Mouse (Mus musculus) liver, postnatal 0 days (tissue): Measurements from ENCODE around the gene Hist1h3a. TPM values are rescaled to one million over a fixed set of nuclear protein-coding genes. Genes with fewer than 3 reads are reported as not detected.
"Not testable (repeated sequence)": the region's sequence is repeated elsewhere in the genome, so short reads cannot be mapped to it uniquely, and the experiment has no call there.

ENCODE experiments used
- ATAC-seq: fragments of 200-750 bp; cut with Nextera tagmentation; 2 replicates; pipeline ENCODE4 v1.8.0; 2017; ENCODE audit warnings: mild to moderate bottlenecking, moderate library complexity
- DNase-seq: peaks from one replicate; pipeline ENCODE4 v3.0.0-alpha.2; 2016
- H3K27ac ChIP-seq: fragments of 300-500 bp; sonication (generic); 2 replicates; pipeline ENCODE4 v1.5.1; 2014; ENCODE audit warnings: antibody characterized with exemption, moderate library complexity, mild to moderate bottlenecking, low read depth
- H3K27me3 ChIP-seq: fragments of 300-500 bp; sonication (generic); 2 replicates; pipeline ENCODE4 v1.6.1; 2014; ENCODE audit warnings: low read length, control low read depth, mixed read lengths; ENCODE audit not compliant: insufficient read depth
- H3K36me3 ChIP-seq: fragments of 300-500 bp; sonication (generic); replicated peaks from 2 replicates; pipeline ENCODE4 v1.6.1; 2014; ENCODE audit warnings: mild to moderate bottlenecking, control low read depth, low read length, moderate library complexity, mixed read lengths; ENCODE audit not compliant: insufficient read depth
- H3K4me1 ChIP-seq: fragments of 300-500 bp; sonication (generic); 2 replicates; pipeline ENCODE4 v1.6.1; 2014; ENCODE audit warnings: antibody characterized with exemption, mild to moderate bottlenecking, control low read depth; ENCODE audit not compliant: insufficient read depth
- H3K4me2 ChIP-seq: fragments of 300-500 bp; sonication (generic); 2 replicates; pipeline ENCODE4 v1.6.1; 2014; ENCODE audit warnings: low read depth, mild to moderate bottlenecking, low read length, moderate library complexity, mixed read lengths
- H3K4me3 ChIP-seq: fragments of 300-500 bp; sonication (generic); 2 replicates; pipeline ENCODE4 v1.5.1; 2014; ENCODE audit warnings: low read depth, low read length
- H3K9ac ChIP-seq: fragments of 300-500 bp; sonication (generic); replicated peaks from 2 replicates; pipeline ENCODE4 v1.6.1; 2014; ENCODE audit warnings: mild to moderate bottlenecking, moderate library complexity
- H3K9me3 ChIP-seq: fragments of 300-500 bp; sonication (generic); 2 replicates; pipeline ENCODE4 v1.6.1; 2016; ENCODE audit warnings: mild to moderate bottlenecking, control low read depth, low read length, mixed read lengths
- CTCF ChIP-seq: sonication (generic); IDR thresholded peaks from 2 replicates; pipeline ENCODE4 v1.5.1; 2016; ENCODE audit warnings: antibody characterized with exemption, low read depth
- EP300 ChIP-seq: IDR thresholded peaks from 2 replicates; pipeline ENCODE4 v1.6.1; 2016; ENCODE audit warnings: antibody characterized with exemption, low read depth, mild to moderate bottlenecking
- WGBS: fragments of 180-500 bp; shearing (Covaris S2); extraction: QIAGEN DNeasy Blood & Tissue Kit; methylation state at CpG from one replicate; pipeline ENCODE4 v1.1.7; 2014; ENCODE audit not compliant: insufficient replicate concordance; 5-methylcytosine and 5-hydroxymethylcytosine counted together
- polyA plus RNA-seq: library from polyadenylated mRNA; unstranded; fragments of >200 nt; fragmentation: Nextera tagmentation; extraction: Ambion mirVana; gene quantifications from 2 replicates; pipeline ENCODE4 v1.2.1, GENCODE M21; 2015

Gene Hist1h3a
- polyA plus RNA-seq, 1 experiment from 2014 or later, result 6.1 TPM

- 49% methylated on average over 8 of the region's 8 CpGs for WGBS
- Histone ChIP-seq H3K9ac (no peak overlapping the region), H3K4me2 (peak overlapping the region; percentile 10), H3K36me3 (no peaks in the 10 kb centered on the region), H3K27ac (no peak overlapping the region), H3K9me3 (no peaks in the 10 kb centered on the region), H3K4me1 (peaks cover 15% of the 10 kb centered on the region), H3K4me3 (no peak overlapping the region), H3K27me3 (no peaks in the 10 kb centered on the region)
- peak; percentile 92 for ATAC-seq
- peak; percentile 17; the same call in 1 of the 2 replicates for TF ChIP-seq EP300
- TF ChIP-seq CTCF, result no peak
- peak; percentile 69 for DNase-seq
Measured at GRCm38 (mm10) chr13:23730479-23730878, 31.7 kb downstream of the Hist1h3a start.

GRCm38 (mm10) chr13:23729706-23730105, 32.5 kb downstream of the Hist1h3a start:
- Histone ChIP-seq H3K4me1 (peaks cover 15% of the 10 kb centered on the region), H3K9me3 (no peaks in the 10 kb centered on the region), H3K9ac (no peak overlapping the region), H3K4me2 (no peak overlapping the region), H3K27ac (peak overlapping the region; percentile 39; the same call in 1 of the 2 replicates), H3K27me3 (no peaks in the 10 kb centered on the region), H3K4me3 (no peak overlapping the region), H3K36me3 (no peaks in the 10 kb centered on the region)
- TF ChIP-seq EP300 (no peak), CTCF (no peak)
- WGBS, result 84% methylated on average over 5 of the region's 5 CpGs
- DNase-seq (peak; percentile 13), ATAC-seq (no peak)

GRCm38 (mm10) chr13:23729192-23729525, 33.0 kb downstream of the Hist1h3a start:
- TF ChIP-seq EP300 (no peak), CTCF (no peak)
- ATAC-seq (no peak), DNase-seq (peak; percentile 11)
- no peak overlapping the region for H3K4me2 ChIP-seq
- H3K27ac ChIP-seq, result peak overlapping the region; percentile 39
- H3K36me3 ChIP-seq, result no peaks in the 10 kb centered on the region
- 51% methylated on average over 9 of the region's 9 CpGs for WGBS
- H3K27me3 ChIP-seq, result no peaks in the 10 kb centered on the region
- no peak overlapping the region for H3K9ac ChIP-seq
- no peaks in the 10 kb centered on the region for H3K9me3 ChIP-seq
- H3K4me3 ChIP-seq, result no peak overlapping the region
- peaks cover 15% of the 10 kb centered on the region for H3K4me1 ChIP-seq

- WGBS, result 61% methylated on average over 18 of the region's 18 CpGs
- ATAC-seq, result no peak
- Histone ChIP-seq H3K9ac (0 out of 2 replicates have a peak overlapping the region, but pooled peaks have one; percentile 26), H3K4me2 (0 out of 2 replicates have a peak overlapping the region, but pooled peaks have one; percentile 27), H3K4me1 (peaks cover 15% of the 10 kb centered on the region), H3K9me3 (no peaks in the 10 kb centered on the region), H3K27me3 (no peaks in the 10 kb centered on the region), H3K27ac (peak overlapping the region; percentile 39), H3K36me3 (no peaks in the 10 kb centered on the region), H3K4me3 (no peak overlapping the region)
- TF ChIP-seq EP300 (no peak), CTCF (no peak)
- DNase-seq, result peak; percentile 12
Measured at GRCm38 (mm10) chr13:23728472-23729191, 33.6 kb downstream of the Hist1h3a start.

- no peak overlapping the region for H3K9ac ChIP-seq
- TF ChIP-seq CTCF, result no peak
- no peak for TF ChIP-seq EP300
- no peaks in the 10 kb centered on the region for H3K27me3 ChIP-seq
- WGBS, result 56% methylated on average over 1 of the region's 1 CpGs
- no peak overlapping the region for H3K4me2 ChIP-seq
- ATAC-seq (no peak), DNase-seq (peak; percentile 6)
- no peaks in the 10 kb centered on the region for H3K36me3 ChIP-seq
- peaks cover 12% of the 10 kb centered on the region for H3K4me1 ChIP-seq
- no peaks in the 10 kb centered on the region for H3K9me3 ChIP-seq
- no peak overlapping the region for H3K4me3 ChIP-seq
- H3K27ac ChIP-seq, result no peak overlapping the region
Measured at GRCm38 (mm10) chr13:23725213-23725612, 37.0 kb downstream of the Hist1h3a start.

GRCm38 (mm10) chr13:23724239-23724638, 37.9 kb downstream of the Hist1h3a start:
- Histone ChIP-seq H3K36me3 (no peaks in the 10 kb centered on the region), H3K4me3 (no peak overlapping the region), H3K4me1 (peaks cover 9% of the 10 kb centered on the region), H3K9me3 (no peaks in the 10 kb centered on the region), H3K4me2 (no peak overlapping the region), H3K27ac (no peak overlapping the region), H3K9ac (no peak overlapping the region), H3K27me3 (no peaks in the 10 kb centered on the region)
- 73% methylated on average over 4 of the region's 4 CpGs for WGBS
- ATAC-seq (no peak), DNase-seq (peak; percentile 8)
- TF ChIP-seq CTCF (no peak), EP300 (no peak)

GRCm38 (mm10) chr13:23717593-23718245, 44.5 kb downstream of the Hist1h3a start:
- H3K4me1 ChIP-seq, H3K36me3 ChIP-seq, H3K27me3 ChIP-seq, ATAC-seq, H3K9me3 ChIP-seq, H3K4me2 ChIP-seq, H3K4me3 ChIP-seq: not testable (repeated sequence)
- H3K27ac ChIP-seq, result peak overlapping the region; percentile 70; the same call in 1 of the 2 replicates
- 11% methylated on average over 2 of the region's 2 CpGs for WGBS
- 0 out of 2 replicates have a peak overlapping the region, but pooled peaks have one; percentile 11 for H3K9ac ChIP-seq
- DNase-seq, result peak; percentile 14
